Mouse (Mus musculus) heart, adult 18-20 months (tissue): ENCODE measurements around the gene Myo16. TPM values are rescaled to one million over a fixed set of nuclear protein-coding genes. Genes with fewer than 3 reads are reported as not detected.

Experiments used
- DNase-seq, 2 experiments: peaks; one replicate each; pipeline ENCODE4 v3.0.0; 2021 to 2022; ENCODE audit warnings: mixed read lengths in 1 of 2
- long read RNA-seq, 2 experiments: library from polyadenylated mRNA; stranded (forward); transcript quantifications; one replicate each; pipeline ENCODE4 v2.0.0; 2021
- total RNA-seq, 2 experiments: library from RNA; stranded (reverse); gene quantifications; 2 replicates each; pipeline ENCODE4 v1.2.3; 2021

Myo16 gene
- total RNA-seq = 1 to 10 TPM; 3.2 to 6.7 TPM
- long read RNA-seq, experiment 1, partial matches to known transcripts = 0 of 1 reads
- long read RNA-seq, experiment 1, other reads (novel, unspliced or antisense) = 1 of 1 reads
- long read RNA-seq, experiment 2 = 0 reads

- DNase-seq = no peak
These were observed at the start of gene Myo16 for GRCm38 (mm10) chr8:10153611-10154438. Gene Myo16, plus strand, starts transcription at chr8:10153911.

- no peak for DNase-seq
These were observed 45.0 kb upstream of the Myo16 start for GRCm38 (mm10) chr8:10108516-10109271.

DNA sequence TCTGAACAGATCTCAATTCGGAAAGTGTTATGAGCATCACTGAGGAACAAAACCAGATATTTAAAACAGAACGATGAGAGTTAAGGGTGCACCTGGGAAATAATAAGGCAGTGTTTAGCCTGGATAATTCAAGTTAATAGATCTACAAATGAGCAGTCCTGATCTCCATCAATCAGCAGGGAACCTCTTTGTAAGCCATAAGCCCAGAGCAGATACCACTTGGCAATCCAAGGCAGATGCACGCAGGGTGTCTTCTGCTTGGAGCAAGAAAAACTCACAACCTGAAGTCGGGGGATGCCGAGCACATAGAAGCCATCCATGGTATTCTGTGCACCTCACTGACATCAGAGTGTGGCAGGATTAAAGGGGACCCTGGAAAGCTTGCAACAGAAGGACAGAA lies 31.0 kb upstream of the Myo16 start:
- no peak for DNase-seq

GRCm38 (mm10) chr8:10123412-10123811 lies 30.3 kb upstream of the Myo16 start:
- no peak for DNase-seq

GRCm38 (mm10) chr8:10125684-10126083 lies 28.0 kb upstream of the Myo16 start:
- no peak for DNase-seq

- no peak for DNase-seq
These were observed 22.9 kb upstream of the Myo16 start for GRCm38 (mm10) chr8:10130513-10131414.

GRCm38 (mm10) chr8:10139536-10139935 lies 14.2 kb upstream of the Myo16 start:
- no peak for DNase-seq

- DNase-seq = no peak
These were observed 9.8 kb upstream of the Myo16 start for GRCm38 (mm10) chr8:10143961-10144360.

DNA sequence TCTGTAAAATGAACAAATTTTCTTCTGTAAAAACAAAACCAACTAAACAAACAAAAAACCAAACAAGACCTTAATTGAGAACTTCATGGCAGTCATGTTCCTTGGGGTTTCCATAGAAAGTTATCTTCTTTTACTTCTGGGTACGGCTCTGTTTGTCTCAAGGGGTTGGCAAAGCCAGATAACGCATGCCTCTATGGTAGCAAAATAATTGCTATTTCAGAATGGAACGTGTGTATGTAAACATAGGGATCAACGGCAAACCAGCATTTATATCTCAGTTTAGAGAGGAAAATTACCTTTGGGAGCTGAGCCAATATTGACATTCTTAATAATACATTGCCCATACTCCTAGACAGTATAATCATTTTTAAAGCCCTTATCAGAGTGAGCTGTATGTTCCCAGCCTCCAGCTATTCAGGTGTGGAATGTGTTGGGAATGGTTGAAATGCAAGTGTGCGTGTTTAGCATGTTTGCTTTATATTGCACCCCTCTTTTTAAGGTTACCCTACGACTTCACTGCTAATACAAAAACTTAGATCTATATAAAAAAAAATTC lies 1.9 kb upstream of the Myo16 start:
- DNase-seq = no peak

- DNase-seq = no peak
These were observed 681 bp downstream of the Myo16 start for GRCm38 (mm10) chr8:10154439-10154745.

DNA sequence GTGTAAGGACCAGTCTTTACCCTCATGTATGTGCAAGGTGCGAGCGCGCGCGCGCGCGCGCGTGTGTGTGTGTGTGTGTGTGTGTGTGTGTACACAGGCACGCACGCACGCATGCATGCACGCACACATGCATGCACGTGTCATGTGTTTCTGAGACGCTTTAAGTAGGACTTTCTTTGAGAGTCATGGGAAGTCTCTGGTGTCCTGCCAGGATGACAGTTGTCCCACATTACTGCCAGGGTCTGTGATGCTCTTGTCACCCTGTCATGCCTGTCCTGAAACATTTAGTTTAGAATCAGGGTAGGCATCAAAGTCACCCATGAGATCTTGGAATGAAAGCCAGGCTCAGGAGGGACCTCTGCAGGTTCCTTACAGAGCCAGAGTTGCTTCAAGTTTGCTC lies 1.4 kb downstream of the Myo16 start:
- DNase-seq = no peak

DNA sequence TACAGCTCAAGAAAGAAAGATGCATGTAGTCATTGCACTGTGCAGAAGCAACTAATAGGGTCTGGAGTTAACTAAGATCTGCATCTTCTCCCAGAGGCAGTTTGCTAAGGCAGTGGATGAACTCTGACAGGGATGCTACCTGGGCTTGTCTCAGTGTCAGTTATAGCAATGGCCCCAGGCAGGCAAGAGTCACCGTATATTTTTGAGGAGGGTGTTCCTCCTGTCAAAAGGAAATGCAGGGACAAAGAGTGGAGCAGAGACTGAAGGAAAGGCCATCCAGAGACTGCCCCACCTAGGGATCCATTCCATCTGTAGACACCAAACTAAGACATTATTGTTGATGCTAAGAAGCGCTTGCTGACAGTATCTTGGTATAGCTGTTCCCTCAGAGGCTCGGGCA lies 7.4 kb downstream of the Myo16 start:
- no peak for DNase-seq

DNA sequence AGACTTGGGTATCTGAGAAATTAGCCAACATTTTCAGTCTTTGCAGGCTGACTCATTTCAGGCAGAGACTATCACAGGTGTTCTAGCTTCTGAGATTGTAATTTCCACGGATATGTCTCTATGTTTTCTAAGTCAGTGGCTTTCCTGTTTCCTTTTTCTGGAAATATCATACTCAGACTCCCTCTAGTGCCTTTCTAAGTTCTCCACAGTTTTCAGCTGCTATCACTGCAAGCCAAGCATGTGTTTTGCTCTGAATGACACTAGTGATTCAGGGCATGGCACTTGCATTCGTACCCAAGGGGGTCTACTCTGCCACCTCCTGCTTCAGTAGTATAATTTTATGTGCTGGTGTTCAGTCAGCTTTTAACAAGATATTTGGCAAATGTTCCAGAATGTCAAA lies 11.2 kb downstream of the Myo16 start:
- no peak for DNase-seq

GRCm38 (mm10) chr8:10168326-10168725 lies 14.6 kb downstream of the Myo16 start:
- no peak for DNase-seq

DNA sequence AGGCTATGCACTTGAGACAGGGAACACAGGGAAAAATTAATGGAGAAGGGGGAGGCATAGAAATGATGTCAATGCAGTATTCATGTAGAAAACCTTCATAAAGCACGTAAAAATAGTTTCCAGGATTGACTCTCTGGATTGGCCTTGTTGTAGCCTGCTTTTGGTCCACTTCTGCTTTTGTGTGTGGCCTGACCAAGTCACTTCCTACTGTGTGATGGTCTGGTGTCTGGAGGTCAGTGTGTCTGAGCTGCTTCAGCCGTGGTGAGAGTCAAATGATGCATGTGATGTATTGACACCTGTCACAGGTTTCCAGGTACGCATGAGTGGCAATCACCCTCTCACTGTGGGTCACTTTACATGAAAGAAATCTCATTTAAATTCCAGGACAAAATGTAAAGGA lies 16.2 kb downstream of the Myo16 start:
- no peak for DNase-seq

DNA sequence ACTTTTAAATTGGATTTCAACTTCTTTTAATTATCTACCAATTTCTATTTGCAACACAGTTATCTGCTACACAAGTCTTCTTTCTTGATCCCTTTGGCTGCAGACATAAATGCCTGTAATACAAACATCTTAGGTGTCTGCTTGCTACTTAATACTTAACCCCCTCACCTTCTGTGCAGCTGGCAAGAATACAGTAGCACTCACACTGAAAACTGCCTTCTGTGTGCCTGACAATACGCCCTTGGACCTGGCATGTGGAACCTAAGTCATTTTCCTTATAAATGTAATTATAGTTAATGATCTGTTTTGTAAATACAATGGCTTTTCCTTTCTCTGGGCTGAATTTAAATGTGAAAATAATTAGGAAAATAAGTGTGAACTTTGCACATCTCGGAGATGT lies 17.6 kb downstream of the Myo16 start:
- DNase-seq = no peak

DNA sequence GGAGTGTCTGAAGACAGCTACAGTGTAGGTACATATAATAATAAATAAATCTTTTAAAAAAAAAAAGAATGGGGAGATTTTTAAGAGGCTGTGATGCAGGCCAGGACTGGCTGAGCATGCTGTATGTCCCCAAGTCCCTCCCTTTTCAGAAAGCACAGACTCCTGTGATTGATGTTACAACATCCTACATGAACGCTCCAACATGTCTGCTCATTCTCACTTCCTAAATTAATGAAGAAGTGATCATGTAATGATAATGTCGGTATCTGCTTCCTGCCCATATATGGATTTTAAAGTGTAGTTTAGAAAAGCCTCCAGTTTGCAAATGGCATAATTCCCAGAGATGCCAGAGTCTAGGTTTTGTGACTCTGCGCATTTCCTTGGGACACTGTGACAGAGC lies 18.6 kb downstream of the Myo16 start:
- DNase-seq = no peak

DNA sequence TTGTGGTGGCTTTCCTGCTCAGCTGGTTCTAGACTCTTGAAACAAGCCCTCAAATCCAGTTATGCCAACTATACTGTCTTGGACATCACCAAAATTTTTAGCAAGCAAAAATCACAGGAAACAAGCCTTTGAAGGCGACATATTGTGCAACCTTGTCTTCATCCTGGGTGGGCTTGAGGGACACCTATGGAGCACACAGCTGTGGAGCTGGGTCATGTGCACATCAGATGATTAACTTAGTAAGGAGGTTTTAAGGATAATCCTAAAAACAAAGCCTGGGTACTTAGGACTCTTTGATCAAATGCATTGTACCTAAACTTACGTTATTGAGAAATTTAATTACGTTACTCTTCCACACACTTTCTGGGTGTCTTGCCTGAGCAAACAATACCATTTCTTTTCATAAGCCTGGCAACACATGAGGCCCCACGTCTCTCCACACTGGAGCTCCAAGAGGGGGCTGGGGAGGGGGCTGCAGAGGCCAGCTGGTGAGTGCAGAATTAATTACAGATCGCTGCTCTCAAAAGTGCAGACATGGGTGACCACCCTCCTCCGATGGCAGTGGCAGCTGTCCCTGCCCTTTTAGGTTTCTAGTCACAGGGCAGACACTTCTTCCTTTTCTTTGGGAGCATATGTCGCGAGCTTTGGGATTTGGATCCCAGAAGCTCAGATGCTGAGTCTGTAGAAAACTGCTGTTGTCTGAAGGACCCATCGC lies 19.5 kb downstream of the Myo16 start:
- DNase-seq = no peak

GRCm38 (mm10) chr8:10174201-10174840 lies 20.6 kb downstream of the Myo16 start:
- no peak for DNase-seq

- DNase-seq = no peak
These were observed 21.4 kb downstream of the Myo16 start for GRCm38 (mm10) chr8:10174841-10175680.
